Mouse (Mus musculus) olfactory bulb, adult 2 months (tissue): Measurements from ENCODE around the gene Ube2v1.

Experiments
- CTCF ChIP-seq: fragments of 200-500 bp; IDR thresholded peaks from 2 replicates; pipeline ENCODE4 v1.5.1; 2012; ENCODE audit warnings: low read depth, mild to moderate bottlenecking, low read length, moderate library complexity; ENCODE audit not compliant: insufficient read depth
- POLR2A ChIP-seq: fragments of 200-500 bp; IDR thresholded peaks from 2 replicates; pipeline ENCODE4 v1.6.1; 2012; ENCODE audit warnings: mild to moderate bottlenecking, low read depth, low read length, moderate library complexity; ENCODE audit not compliant: insufficient read depth

DNA sequence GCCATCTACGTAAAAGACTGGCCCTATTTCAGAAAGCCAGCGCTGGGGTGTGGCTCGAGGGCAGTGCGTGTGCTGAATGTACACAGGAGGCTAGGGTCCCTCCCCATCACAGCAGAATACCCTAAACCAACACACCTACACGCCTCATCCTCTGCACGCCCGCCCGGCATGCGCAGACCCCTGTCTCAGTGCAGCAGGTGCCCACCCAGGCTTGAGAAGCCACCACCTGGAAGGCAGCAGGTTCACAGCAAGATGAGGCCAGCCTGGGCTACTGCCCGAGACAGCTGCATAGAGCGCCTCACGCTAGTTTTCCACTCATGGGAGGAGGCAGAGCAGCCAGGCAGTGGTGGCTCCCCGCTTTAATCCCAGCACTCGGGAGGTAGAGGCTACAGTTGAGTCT, 19.8 kb downstream of the Ube2v1 start:
- no peak for TF ChIP-seq CTCF
- TF ChIP-seq POLR2A: no peak
